Mouse (Mus musculus) midbrain, embryonic 12.5 days (tissue): ENCODE measurements at regions not wholly inside any gene's neighbourhood (a gene's known extent, or its start where the extent isn't known, plus 50 kb on each side); places are given as distances from the start of the nearest gene placed in this dataset.

Experiments used
- ATAC-seq: fragments of 200-750 bp; cut with Nextera tagmentation; 2 replicates; pipeline ENCODE4 v1.8.0; 2017; ENCODE audit warnings: low read depth, moderate TSS enrichment, moderate library complexity; ENCODE audit not compliant: low FRiP score
- H3K27ac ChIP-seq: fragments of 300-500 bp; sonication (generic); replicated peaks from 2 replicates; pipeline ENCODE4 v1.5.1; 2016; ENCODE audit warnings: mild to moderate bottlenecking
- H3K27me3 ChIP-seq: fragments of 300-500 bp; sonication (generic); 2 replicates; pipeline ENCODE4 v1.6.1; 2016; ENCODE audit warnings: mild to moderate bottlenecking
- H3K36me3 ChIP-seq: fragments of 300-500 bp; sonication (generic); 2 replicates; pipeline ENCODE4 v1.6.1; 2016
- H3K4me1 ChIP-seq: fragments of 300-500 bp; sonication (generic); 2 replicates; pipeline ENCODE4 v1.6.1; 2016
- H3K4me2 ChIP-seq: fragments of 300-500 bp; sonication (generic); replicated peaks from 2 replicates; pipeline ENCODE4 v1.6.1; 2016; ENCODE audit warnings: mild to moderate bottlenecking, moderate library complexity
- H3K4me3 ChIP-seq: fragments of 300-500 bp; sonication (generic); 2 replicates; pipeline ENCODE4 v1.5.1; 2016; ENCODE audit warnings: mild to moderate bottlenecking
- H3K9ac ChIP-seq: fragments of 300-500 bp; sonication (generic); replicated peaks from 2 replicates; pipeline ENCODE4 v1.6.1; 2016; ENCODE audit warnings: mild to moderate bottlenecking, moderate library complexity
- H3K9me3 ChIP-seq: fragments of 300-500 bp; sonication (generic); 2 replicates; pipeline ENCODE4 v1.6.1; 2016; ENCODE audit warnings: mild to moderate bottlenecking
- WGBS: fragments of 180-500 bp; shearing (Covaris S2); methylation state at CpG from one replicate; pipeline ENCODE4 v1.1.7; 2016; 5-methylcytosine and 5-hydroxymethylcytosine counted together

DNA sequence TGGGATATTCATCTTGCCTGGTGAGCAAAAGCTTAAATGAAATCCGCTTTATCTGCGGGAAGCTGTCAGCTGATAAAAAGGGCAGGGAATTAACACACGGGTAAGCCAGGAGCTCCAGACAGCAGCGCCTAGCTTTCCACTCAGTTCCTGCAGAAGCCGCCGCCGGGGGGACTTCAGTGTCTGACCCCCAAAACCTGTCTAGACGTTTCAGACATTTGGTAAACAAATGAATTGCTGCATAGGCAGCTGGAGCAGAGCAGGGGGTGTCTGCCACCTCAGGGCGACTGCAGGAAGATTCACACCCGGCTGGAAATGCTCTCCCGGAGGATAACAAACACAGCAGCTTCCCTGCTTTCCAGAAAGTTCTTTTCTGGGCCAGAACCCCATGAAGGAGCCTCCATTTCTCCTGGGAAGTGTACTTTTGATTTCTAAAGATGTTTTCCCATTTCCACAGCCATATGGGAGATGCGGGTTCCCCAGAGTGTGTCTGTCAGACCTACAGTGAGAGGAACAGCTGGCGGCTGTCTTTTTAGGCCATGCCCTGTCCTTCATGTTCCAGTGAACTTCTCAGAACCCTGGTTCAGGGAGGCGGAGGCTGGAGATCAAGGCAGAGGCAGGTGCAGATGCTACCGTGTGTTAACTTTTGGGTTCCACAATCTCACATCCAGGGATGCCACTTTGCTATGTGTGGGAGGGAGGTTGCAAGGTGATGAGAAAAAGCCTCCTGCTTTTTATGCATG is 58.7 kb upstream of the Pmepa1 start:
- Histone ChIP-seq H3K4me1 (peaks cover 44% of the 10 kb centered on the region), H3K9me3 (no peaks in the 10 kb centered on the region), H3K36me3 (no peaks in the 10 kb centered on the region), H3K4me3 (no peak overlapping the region), H3K4me2 (0 out of 2 replicates have a peak overlapping the region, but pooled peaks have one; percentile 9), H3K27me3 (peaks cover 47% of the 10 kb centered on the region), H3K9ac (0 out of 2 replicates have a peak overlapping the region, but pooled peaks have one; percentile 0), H3K27ac (peak overlapping the region; percentile 43; the same call in 1 of the 2 replicates)
- ATAC-seq: no peak
- 10% methylated on average over 15 of the region's 15 CpGs for WGBS

DNA sequence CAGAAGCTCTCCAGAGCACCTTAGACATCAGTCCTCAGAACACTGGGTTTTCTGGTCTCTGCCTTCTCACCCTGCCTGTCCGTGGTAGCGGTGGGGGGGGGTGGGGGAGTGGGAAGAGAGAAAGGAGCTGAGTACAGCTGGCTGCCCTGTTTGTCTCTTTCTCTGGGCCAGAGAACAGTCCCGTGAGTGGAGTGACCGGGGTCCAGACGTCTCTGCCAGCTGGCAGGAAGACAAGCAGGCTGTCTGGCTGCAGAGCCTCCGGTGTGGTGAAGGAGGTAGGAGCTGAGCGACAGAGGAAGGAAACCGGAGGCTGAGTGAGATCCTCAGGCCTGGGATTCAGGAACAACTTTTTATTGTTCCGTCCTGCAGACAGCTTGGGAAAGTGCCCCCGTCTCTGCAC is 59.5 kb upstream of the Pmepa1 start:
- Histone ChIP-seq H3K36me3 (no peaks in the 10 kb centered on the region), H3K27me3 (peaks cover 47% of the 10 kb centered on the region), H3K9ac (0 out of 2 replicates have a peak overlapping the region, but pooled peaks have one; percentile 32), H3K27ac (no peak overlapping the region), H3K4me3 (no peak overlapping the region), H3K4me2 (no peak overlapping the region), H3K4me1 (peaks cover 52% of the 10 kb centered on the region), H3K9me3 (no peaks in the 10 kb centered on the region)
- 0 out of 2 replicates have a peak, but pooled peaks have one; percentile 5 for ATAC-seq
- WGBS: 31% methylated on average over 10 of the region's 10 CpGs

DNA sequence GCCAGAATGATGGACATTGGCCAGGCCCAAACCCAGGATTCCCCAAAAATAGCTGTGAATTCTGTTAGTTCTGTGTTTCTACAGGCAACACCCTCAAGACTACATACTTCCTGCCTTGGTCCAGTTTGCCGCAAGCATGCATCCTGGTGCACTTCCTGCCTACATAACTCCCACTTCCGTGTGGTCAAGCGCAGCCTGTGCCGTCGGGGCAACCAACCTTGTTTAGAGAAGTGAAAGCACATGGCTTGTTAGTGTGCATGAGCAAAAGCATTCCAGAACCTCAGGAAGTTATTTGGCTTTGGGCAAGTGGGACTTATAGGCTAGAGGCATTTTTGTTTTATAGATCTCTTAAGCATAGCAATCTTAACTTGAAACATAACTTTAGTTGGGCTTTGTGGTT is 61.3 kb upstream of the Pmepa1 start:
- no peak overlapping the region for H3K4me3 ChIP-seq
- WGBS: 88% methylated on average over 5 of the region's 5 CpGs
- peaks cover 55% of the 10 kb centered on the region for H3K4me1 ChIP-seq
- ATAC-seq: no peak
- peaks cover 52% of the 10 kb centered on the region for H3K27me3 ChIP-seq
- no peaks in the 10 kb centered on the region for H3K36me3 ChIP-seq
- H3K9ac ChIP-seq: no peak overlapping the region
- H3K4me2 ChIP-seq: no peak overlapping the region
- H3K27ac ChIP-seq: no peak overlapping the region
- H3K9me3 ChIP-seq: no peaks in the 10 kb centered on the region

DNA sequence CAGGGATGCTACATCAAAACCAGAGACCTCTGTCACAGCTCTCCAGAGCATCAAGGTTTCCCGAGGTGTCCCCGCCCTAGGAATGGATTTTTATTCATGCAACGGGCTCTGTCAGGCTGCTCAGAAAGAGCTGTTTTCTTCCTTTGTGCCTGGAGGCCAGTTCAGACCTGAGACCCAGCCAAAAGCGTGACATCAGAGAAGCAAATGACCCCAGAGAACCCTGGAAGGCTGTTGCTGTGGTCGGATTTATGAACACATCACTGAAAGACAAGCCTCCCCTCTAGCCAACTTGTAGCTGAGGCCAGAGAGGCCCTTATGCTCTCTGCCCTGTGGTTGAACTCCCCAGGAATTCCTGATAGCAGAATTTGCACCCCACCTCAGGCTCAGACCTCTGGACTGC is 62.3 kb upstream of the Pmepa1 start:
- Histone ChIP-seq H3K4me3 (no peak overlapping the region), H3K27me3 (peaks cover 52% of the 10 kb centered on the region), H3K9ac (no peak overlapping the region), H3K27ac (no peak overlapping the region), H3K9me3 (no peaks in the 10 kb centered on the region), H3K4me2 (no peak overlapping the region), H3K4me1 (peaks cover 60% of the 10 kb centered on the region), H3K36me3 (no peaks in the 10 kb centered on the region)
- WGBS: 46% methylated on average over 5 of the region's 5 CpGs
- ATAC-seq: no peak

DNA sequence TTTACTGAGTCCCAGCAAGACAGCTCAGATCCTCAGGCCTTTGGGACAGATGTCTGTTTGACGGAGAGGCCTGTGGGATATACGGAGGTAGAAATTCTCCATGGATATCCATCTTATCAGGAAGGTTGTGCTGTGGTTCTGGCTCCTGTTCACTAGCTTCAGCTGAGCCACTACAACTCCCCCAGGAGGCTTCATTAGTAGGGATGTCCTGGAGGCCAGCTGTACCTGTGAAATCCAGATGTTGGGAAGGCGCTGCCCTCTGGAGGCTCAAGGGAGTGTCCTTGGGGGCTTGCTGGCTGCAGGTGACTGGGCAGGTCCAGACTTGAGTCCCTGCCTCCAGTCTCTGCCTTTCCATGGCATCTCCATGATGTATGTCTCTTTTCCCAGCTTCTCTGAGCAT is 62.9 kb upstream of the Pmepa1 start:
- H3K9ac ChIP-seq: no peak overlapping the region
- no peak overlapping the region for H3K4me3 ChIP-seq
- no peak overlapping the region for H3K4me2 ChIP-seq
- WGBS: 58% methylated on average over 3 of the region's 3 CpGs
- H3K27me3 ChIP-seq: peaks cover 48% of the 10 kb centered on the region
- no peaks in the 10 kb centered on the region for H3K9me3 ChIP-seq
- peak overlapping the region; percentile 73; the same call in 1 of the 2 replicates for H3K27ac ChIP-seq
- peaks cover 55% of the 10 kb centered on the region for H3K4me1 ChIP-seq
- H3K36me3 ChIP-seq: no peaks in the 10 kb centered on the region
- no peak for ATAC-seq

DNA sequence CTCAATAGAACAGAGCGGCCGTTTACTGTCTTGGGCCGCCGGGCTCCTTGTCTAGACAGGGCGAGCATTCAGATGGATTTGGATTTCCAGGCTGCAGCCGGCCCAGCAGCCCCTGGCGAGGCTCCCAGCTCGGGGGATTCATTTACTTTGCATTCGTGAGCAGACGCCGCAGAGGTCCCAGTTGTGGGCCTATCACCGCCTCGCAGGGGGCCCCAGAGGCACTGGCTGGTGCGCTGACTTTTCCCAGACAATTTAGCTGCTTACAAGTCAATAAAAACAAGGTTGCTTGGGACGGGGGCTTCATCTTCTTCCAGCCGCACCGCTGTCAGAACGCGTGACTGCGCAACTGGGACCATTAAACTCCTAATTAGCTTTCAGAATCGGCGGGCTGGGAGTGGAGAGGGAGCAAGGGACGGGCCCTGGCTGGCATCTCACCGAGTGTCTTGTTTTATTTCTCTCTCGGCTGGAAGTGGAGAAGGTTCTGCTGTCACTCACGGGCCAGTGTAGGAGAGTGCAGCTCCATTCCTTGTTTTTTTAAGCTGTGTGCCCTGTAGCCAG is 63.8 kb upstream of the Pmepa1 start:
- peaks cover 46% of the 10 kb centered on the region for H3K4me1 ChIP-seq
- no peaks in the 10 kb centered on the region for H3K9me3 ChIP-seq
- H3K4me2 ChIP-seq: peak overlapping the region; percentile 51
- ATAC-seq: peak; percentile 81
- H3K27ac ChIP-seq: peak overlapping the region; percentile 73
- peak overlapping the region; percentile 29 for H3K4me3 ChIP-seq
- peaks cover 46% of the 10 kb centered on the region for H3K27me3 ChIP-seq
- H3K9ac ChIP-seq: no peak overlapping the region
- WGBS: 3% methylated on average over 26 of the region's 26 CpGs
- H3K36me3 ChIP-seq: no peaks in the 10 kb centered on the region

DNA sequence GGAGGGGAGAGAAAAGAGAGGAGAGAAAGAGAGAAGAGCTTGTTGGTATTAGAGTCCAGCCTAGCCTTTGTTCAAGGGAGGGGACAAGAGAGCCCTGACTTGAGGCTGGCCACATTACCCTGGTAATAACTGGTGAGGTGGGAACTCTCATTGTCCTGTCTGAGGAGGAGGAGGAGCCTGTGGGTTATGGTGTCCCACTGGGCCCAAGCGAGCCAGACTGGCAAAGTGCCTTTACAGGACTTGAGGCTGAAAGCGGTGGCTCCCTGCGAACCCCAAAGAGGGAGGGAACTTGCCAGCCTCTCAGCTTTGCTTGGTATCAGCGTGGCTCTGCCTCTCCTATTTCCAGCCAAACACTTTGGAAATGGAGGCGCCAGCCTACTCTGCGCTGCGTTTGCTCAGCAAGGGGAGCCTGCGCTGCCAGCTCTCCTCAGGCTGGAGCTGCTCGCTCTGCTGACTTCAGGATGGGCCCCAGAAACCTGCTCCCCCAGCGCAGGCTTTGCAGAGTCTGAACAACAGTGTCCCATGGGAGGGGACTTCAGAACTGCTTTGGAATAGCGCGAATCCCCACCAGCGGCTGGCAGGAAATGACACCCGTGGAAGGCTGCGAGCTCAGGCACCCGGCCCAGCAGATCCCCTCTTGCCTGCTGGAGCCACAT is 66.4 kb upstream of the Pmepa1 start:
- Histone ChIP-seq H3K9ac (no peak overlapping the region), H3K4me1 (peaks cover 32% of the 10 kb centered on the region), H3K36me3 (no peaks in the 10 kb centered on the region), H3K4me3 (no peak overlapping the region), H3K4me2 (no peak overlapping the region), H3K27ac (no peak overlapping the region), H3K27me3 (peaks cover 41% of the 10 kb centered on the region), H3K9me3 (no peaks in the 10 kb centered on the region)
- WGBS: 51% methylated on average over 16 of the region's 16 CpGs
- ATAC-seq: no peak

DNA sequence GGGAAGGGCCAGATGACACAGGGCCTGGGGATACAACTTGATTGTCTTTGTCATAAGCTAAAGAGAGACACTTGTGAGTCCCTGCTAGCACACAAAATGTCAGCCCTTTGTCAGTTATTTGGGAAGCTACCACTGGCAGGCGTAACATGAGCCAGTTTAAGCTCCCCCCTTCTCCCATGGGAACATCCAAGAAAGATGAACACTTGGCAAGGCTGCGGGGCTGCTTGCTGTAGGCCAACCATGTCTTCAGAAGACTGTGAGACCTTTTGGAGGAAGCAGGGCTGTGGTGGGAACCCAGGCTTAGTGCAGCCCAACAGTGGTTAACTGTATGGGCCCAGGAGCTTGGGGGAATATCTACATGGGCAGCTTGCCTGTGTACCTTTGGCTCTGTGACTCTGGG is 67.3 kb upstream of the Pmepa1 start:
- 77% methylated on average over 2 of the region's 2 CpGs for WGBS
- Histone ChIP-seq H3K4me2 (no peak overlapping the region), H3K9me3 (no peaks in the 10 kb centered on the region), H3K4me1 (peaks cover 29% of the 10 kb centered on the region), H3K27ac (no peak overlapping the region), H3K36me3 (no peaks in the 10 kb centered on the region), H3K4me3 (no peak overlapping the region), H3K9ac (no peak overlapping the region), H3K27me3 (peaks cover 37% of the 10 kb centered on the region)
- ATAC-seq: no peak

DNA sequence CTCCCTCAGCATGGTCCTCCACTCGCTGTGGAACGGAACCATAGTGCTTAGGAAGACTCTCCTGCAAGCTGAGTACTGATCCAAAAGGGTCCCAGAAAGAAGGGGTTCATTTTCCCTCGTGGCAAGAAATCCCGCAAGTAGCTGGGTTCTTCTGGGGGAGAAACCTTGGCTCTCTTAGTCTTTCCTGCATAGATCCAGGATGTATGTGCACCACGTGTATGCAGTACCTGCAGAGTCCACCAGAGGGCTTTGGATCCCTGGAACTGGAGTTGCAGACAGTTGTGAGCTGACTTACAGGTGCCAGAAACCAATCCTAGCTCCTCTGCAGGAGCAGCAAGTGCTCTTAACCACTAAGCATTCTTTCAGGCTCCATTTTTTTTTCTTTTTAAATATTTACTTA is 67.9 kb upstream of the Pmepa1 start:
- H3K9me3 ChIP-seq: no peaks in the 10 kb centered on the region
- no peak overlapping the region for H3K4me2 ChIP-seq
- no peaks in the 10 kb centered on the region for H3K36me3 ChIP-seq
- WGBS: 88% methylated on average over 5 of the region's 5 CpGs
- no peak for ATAC-seq
- H3K27ac ChIP-seq: no peak overlapping the region
- peaks cover 32% of the 10 kb centered on the region for H3K27me3 ChIP-seq
- H3K9ac ChIP-seq: no peak overlapping the region
- no peak overlapping the region for H3K4me3 ChIP-seq
- peaks cover 24% of the 10 kb centered on the region for H3K4me1 ChIP-seq

DNA sequence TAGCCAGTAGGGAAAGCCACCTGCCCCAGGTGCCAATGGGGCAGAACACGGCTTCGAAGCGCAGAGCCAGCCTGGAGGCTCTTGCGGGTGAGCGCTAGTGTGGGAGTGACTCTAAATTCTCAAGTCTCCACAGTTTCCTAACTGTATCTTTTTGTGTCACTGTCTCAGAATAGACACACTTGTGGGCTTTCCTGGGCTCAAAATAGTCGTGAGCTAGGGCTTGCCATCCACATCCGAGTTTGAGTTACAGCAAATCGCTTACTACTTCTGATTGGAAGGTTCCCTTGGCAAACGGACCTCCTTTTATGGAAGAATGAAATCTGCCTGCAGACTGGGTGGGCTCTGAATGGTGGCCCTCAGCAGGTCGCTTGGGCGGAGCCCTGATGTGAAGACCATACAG is 71.0 kb upstream of the Pmepa1 start:
- no peak overlapping the region for H3K4me2 ChIP-seq
- no peak for ATAC-seq
- H3K27ac ChIP-seq: no peak overlapping the region
- peaks cover 5% of the 10 kb centered on the region; the same call in 1 of the 2 replicates for H3K4me1 ChIP-seq
- H3K4me3 ChIP-seq: no peak overlapping the region
- no peak overlapping the region for H3K9ac ChIP-seq
- no peaks in the 10 kb centered on the region for H3K9me3 ChIP-seq
- no peaks in the 10 kb centered on the region for H3K36me3 ChIP-seq
- peaks cover 17% of the 10 kb centered on the region; the same call in 1 of the 2 replicates for H3K27me3 ChIP-seq
- WGBS: 76% methylated on average over 11 of the region's 11 CpGs

DNA sequence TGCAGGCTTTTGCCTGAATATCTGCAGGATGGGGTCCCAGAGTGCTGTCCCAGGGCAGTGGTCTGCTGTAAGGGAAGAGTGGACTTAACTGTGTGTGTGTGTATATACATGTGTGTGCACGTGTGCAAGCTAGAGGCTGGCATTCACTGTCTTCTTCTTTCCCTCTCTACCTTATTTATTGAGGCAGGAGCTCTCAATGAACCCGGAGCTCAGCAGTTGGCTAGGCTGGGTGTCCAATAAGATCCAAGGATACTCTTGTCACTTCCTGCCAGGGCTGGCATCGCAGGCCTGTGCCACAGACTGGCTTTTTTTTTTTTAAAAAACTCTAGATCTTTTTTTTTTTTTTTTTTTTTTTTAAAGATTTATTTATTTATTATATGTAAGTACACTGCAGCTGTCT is 72.4 kb upstream of the Pmepa1 start:
- WGBS: 78% methylated on average over 3 of the region's 3 CpGs

DNA sequence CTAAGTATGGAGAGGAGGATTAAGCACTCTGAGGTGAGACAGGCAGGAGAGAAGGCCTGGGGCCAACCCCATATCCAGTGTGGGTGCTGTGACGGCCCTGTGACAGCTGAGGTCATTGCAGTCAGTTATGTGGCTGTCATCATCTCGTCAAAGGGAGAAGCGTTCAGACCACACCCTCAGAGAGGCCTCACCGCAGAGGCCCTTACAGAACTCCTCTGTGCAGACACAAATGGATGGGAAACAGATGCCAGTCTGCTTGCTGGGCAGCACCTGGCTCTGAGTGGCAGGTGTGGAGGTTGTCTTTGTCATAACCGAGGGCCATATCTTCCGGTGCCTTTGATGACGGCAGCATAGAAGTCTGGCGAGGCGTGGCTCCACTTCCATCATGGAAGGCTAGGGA is 73.2 kb upstream of the Pmepa1 start:
- ATAC-seq: no peak
- Histone ChIP-seq H3K9me3 (no peaks in the 10 kb centered on the region), H3K27ac (no peak overlapping the region), H3K4me2 (no peak overlapping the region), H3K36me3 (no peaks in the 10 kb centered on the region), H3K27me3 (0 out of 2 replicates have a peak, but pooled peaks cover 6% of the 10 kb centered on the region), H3K9ac (no peak overlapping the region), H3K4me1 (no peaks in the 10 kb centered on the region), H3K4me3 (no peak overlapping the region)
- 84% methylated on average over 9 of the region's 9 CpGs for WGBS

More for the DNA sequence above, 72.4 kb upstream of the Pmepa1 start:
- no peak for ATAC-seq
- no peaks in the 10 kb centered on the region for H3K36me3 ChIP-seq
- no peaks in the 10 kb centered on the region for H3K9me3 ChIP-seq
- H3K4me3 ChIP-seq: no peak overlapping the region
- no peak overlapping the region for H3K9ac ChIP-seq
- 0 out of 2 replicates have a peak, but pooled peaks cover 7% of the 10 kb centered on the region for H3K27me3 ChIP-seq
- no peak overlapping the region for H3K4me2 ChIP-seq
- no peaks in the 10 kb centered on the region for H3K4me1 ChIP-seq
- H3K27ac ChIP-seq: no peak overlapping the region
